Mouse (Mus musculus) heart, adult 2 months (tissue): Measurements from ENCODE around the gene Pacrg.

Source experiments
- CTCF ChIP-seq: fragments of 200-600 bp; IDR thresholded peaks from 2 replicates; pipeline ENCODE4 v1.8.1; 2022; ENCODE audit warnings: antibody characterized with exemption, mild to moderate bottlenecking, moderate library complexity
- EP300 ChIP-seq: fragments of 200-500 bp; IDR thresholded peaks from 2 replicates; pipeline ENCODE4 v1.6.1; 2011; ENCODE audit warnings: low read depth, low read length, control low read depth; ENCODE audit not compliant: insufficient read depth
- POLR2A ChIP-seq: fragments of 200-500 bp; IDR thresholded peaks from 2 replicates; pipeline ENCODE4 v1.6.1; 2011; ENCODE audit warnings: mild to moderate bottlenecking, low read depth, low read length, control low read depth; ENCODE audit not compliant: insufficient read depth

GRCm38 (mm10) chr17:10396863-10397262, 443.2 kb downstream of the Pacrg start:
- TF ChIP-seq POLR2A: no peak
- TF ChIP-seq CTCF: no peak
- no peak for TF ChIP-seq EP300
